Mouse (Mus musculus): ENCODE measurements around the gene Med13. TPM values are rescaled to one million over a fixed set of nuclear protein-coding genes. Genes with fewer than 3 reads are reported as not detected.

The Med13 gene
- polyA plus RNA-seq, 1 experiment from 2014 or later = 12.8 TPM

DNA sequence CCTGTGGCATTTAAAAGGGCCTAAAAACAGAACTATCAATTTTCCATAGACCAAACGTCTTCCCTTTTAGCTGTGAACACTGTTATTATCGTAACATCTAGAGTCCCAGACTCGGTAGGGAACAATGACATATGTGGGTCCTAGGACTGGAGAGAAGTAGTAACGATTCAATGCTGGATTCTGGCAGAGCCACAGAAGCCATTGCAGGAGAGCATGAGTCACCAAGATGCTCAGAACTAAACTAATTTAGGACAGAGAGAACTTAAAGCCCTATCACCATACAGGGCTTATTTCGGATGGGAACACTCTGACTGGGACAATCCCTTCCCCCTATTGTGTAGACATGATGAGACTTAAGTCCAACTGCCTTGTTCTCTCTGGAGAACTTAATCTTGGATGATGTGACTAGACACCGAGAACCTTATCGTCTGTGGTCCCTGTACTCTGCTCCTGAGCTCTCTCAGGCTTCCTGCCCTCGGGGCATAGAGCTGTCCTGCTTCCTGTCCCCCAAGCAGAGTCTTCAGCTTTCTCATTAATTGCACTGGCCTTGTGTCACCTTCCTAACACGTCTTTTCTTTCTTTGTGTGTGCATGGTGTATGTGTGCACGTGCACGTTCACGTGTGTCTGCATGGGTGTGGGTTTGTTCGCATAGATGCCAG lies 31.5 kb upstream of the Med13 start:
- no peaks in the 10 kb centered on the region for H3K27me3 ChIP-seq
- no peaks in the 10 kb centered on the region for H3K9me3 ChIP-seq
- no peak for ATAC-seq (replicated peaks)
- H3K27ac ChIP-seq (replicated peaks) = no peak overlapping the region
- H3K4me1 ChIP-seq = peaks cover 14% of the 10 kb centered on the region
- 84% methylated on average over 13 of the region's 13 CpGs for WGBS
- H3K4me3 ChIP-seq = no peak overlapping the region
- H3K36me3 ChIP-seq = no peaks in the 10 kb centered on the region
- H3K4me2 ChIP-seq (replicated peaks) = no peak overlapping the region
- no peak overlapping the region for H3K9ac ChIP-seq (replicated peaks)

DNA sequence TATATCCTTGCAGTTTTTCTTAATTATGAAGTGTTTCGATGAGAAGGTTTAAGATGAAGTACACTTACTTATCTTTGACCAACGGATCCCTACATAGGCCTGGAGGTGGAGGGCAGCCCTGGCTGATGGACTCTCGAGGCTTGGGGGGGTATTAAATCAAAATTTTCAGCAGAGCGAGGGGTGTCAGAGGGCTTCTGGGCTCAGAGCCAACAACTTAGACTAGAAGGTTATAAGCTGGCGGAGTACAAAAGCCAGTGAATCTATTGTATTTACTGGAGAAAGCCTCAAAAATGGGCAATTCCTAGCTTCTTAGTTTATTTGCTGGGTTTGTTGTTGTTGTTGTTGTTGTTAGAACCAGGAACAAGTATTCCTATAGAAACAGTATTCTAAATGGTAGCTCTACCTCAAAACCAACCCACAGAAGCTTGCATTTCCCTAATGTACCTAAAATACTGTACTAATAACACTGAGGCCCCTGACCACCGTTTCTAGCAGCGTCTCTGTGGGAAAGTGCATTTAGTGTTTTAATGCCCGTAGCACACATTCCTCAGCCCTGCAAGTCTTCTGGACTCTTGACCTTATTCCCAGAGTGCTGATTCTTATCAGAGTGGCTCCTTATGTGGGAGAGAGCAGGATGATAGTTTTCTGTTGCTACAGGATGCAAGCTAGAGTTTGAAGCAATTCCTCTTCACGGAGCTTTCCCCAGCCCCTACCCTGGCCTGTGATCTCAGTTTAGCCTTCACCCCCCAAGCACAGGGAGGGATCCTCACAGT lies 29.9 kb upstream of the Med13 start:
- Histone ChIP-seq H3K27ac (replicated peaks) (peak overlapping the region; percentile 88), H3K9ac (replicated peaks) (no peak overlapping the region), H3K4me3 (no peak overlapping the region), H3K4me2 (replicated peaks) (peak overlapping the region; percentile 9; the same call in 1 of the 2 replicates), H3K4me1 (peaks cover 14% of the 10 kb centered on the region), H3K9me3 (no peaks in the 10 kb centered on the region), H3K36me3 (no peaks in the 10 kb centered on the region), H3K27me3 (no peaks in the 10 kb centered on the region)
- 48% methylated on average over 9 of the region's 9 CpGs for WGBS
- ATAC-seq (replicated peaks) = 0 out of 2 replicates have a peak, but pooled peaks have one; percentile 16

DNA sequence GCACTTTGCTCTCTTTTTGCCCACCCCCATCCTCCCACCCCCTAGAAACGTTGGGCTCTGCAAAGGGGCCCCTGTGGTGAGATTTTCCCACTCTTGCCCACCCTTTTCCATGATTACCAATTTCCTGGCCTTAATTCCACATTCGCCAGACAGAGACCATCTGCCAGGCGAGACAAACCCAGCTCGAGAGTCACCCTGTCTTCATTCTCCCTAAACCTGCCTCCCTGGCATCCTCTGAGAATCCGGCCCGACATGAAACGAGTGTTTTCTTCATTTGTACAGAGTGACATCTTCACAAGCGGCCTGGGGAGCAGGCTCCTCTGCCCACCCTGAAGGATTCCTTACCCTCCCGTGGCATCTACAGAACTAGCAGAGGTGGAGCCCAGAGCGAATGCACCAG lies 29.2 kb upstream of the Med13 start:
- peak; percentile 53; the same call in 1 of the 2 replicates for ATAC-seq (replicated peaks)
- Histone ChIP-seq H3K36me3 (no peaks in the 10 kb centered on the region), H3K4me3 (no peak overlapping the region), H3K27me3 (no peaks in the 10 kb centered on the region), H3K27ac (replicated peaks) (peak overlapping the region; percentile 88), H3K4me1 (peaks cover 14% of the 10 kb centered on the region), H3K9ac (replicated peaks) (no peak overlapping the region), H3K4me2 (replicated peaks) (peak overlapping the region; percentile 9; the same call in 1 of the 2 replicates), H3K9me3 (no peaks in the 10 kb centered on the region)
- WGBS = 45% methylated on average over 10 of the region's 10 CpGs

DNA sequence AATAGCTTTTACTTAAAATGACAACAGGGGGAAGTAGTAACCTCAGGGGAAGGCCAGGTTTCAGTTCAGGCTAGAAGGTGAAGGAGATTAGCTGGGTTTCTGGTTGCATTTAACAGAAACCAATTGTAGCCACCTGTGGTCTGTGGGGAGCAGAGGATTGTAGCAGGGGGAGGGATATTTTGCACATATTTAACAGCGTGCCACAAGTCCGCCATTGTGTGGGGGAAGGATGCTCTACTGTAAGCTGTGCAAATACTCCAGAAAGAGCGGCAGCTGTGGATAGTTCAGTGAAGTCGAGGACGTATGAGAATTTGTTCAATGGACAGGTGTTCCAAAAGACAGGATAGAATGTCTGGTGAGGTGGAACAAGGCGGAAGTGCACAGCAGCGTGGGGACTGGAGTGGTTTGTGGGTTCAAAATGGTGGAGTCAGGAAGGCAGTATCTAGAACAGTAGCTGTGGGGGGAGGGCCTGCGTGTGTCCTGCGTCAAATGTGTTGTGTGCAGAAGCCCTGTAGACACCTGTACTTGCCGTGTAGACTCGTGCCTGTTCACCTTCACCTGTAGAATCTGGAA lies 28.4 kb upstream of the Med13 start:
- Histone ChIP-seq H3K4me1 (peaks cover 14% of the 10 kb centered on the region), H3K4me2 (replicated peaks) (no peak overlapping the region), H3K36me3 (no peaks in the 10 kb centered on the region), H3K9ac (replicated peaks) (no peak overlapping the region), H3K4me3 (no peak overlapping the region), H3K27me3 (no peaks in the 10 kb centered on the region), H3K27ac (replicated peaks) (no peak overlapping the region), H3K9me3 (no peaks in the 10 kb centered on the region)
- no peak for ATAC-seq (replicated peaks)
- WGBS = 91% methylated on average over 11 of the region's 11 CpGs

DNA sequence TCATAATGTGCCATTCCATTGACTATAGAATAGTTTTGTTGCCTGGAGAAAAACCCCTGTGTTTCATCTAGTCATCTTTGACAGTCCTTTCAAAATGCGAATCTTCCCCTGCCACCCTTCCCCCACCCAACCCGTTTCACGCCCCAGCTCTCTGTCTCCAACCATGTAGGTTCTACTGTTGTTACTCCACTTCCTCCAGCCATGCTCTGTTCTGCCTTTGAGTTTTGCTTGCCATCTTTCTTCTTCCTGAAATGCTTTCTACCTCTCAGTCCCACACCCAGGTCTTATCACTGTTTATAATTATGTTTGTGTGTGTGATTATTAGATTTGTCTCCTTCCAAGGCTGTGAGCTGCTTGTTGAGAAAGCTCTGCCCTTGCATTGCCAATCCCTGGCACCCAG lies 26.7 kb upstream of the Med13 start:
- 91% methylated on average over 3 of the region's 3 CpGs for WGBS
- peaks cover 17% of the 10 kb centered on the region for H3K4me1 ChIP-seq
- ATAC-seq (replicated peaks) = no peak
- H3K27me3 ChIP-seq = no peaks in the 10 kb centered on the region
- H3K9me3 ChIP-seq = no peaks in the 10 kb centered on the region
- no peak overlapping the region for H3K9ac ChIP-seq (replicated peaks)
- H3K27ac ChIP-seq (replicated peaks) = no peak overlapping the region
- no peaks in the 10 kb centered on the region for H3K36me3 ChIP-seq
- H3K4me3 ChIP-seq = no peak overlapping the region
- H3K4me2 ChIP-seq (replicated peaks) = no peak overlapping the region

DNA sequence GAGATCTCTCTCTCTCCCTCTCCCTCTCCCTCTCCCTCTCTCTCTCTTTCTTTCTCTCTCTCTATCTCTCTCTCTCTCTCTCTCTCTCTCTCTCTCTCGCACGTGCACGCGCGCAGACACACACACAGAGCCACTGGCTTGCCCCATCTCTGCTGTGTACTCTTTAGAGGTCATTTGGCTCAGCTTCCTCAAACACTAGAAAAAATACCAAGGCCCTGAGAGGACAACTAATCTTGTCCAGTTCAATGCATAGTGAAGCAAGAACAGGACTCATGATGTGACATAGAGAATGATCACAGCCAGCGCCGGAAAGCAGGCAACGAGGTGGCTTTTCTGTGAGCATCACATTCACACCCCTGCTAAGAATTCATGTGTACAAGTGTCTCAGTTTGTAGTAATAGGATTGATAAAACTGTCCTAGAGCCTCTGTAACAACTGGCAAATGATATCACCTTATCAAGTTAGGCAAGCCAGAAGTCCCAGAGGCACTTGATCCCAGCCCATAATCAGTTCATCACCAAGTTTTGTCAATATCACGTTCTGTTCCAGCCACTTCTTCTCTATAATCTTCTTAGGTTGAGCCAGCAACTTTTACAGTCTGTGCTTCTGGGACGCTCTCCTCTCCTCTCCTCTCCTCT lies 25.2 kb upstream of the Med13 start:
- H3K4me1 ChIP-seq = peaks cover 17% of the 10 kb centered on the region
- ATAC-seq (replicated peaks) = no peak
- WGBS = 89% methylated on average over 10 of the region's 10 CpGs

DNA sequence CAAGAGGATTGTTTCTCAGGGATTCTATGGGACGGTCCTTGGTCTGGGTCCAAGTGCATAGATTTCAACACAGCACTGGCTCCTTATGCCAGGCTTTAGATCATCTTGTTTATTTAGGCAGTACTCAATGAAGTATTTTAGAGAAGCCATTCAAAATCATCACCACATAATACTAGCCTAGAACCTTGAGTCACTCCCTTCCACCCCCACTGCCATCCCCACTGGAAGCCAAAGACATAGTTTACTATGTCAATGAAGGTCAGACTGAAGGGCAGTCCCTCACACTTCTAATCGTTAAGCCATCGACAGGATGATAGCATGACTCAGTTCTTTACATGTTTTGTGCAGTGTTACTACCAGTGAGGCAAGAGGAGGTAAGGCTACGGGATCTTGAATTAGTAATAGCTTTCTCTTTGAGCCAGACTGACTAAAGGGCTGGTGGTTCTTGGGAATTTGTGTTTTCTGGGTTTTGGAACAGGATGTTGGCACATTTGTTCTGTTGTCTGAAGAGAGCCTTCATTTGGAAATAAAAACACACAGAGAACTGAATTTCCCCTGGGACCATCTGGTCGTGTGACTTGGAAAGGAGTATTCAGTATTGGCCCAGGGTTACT lies 24.2 kb upstream of the Med13 start:
- Histone ChIP-seq H3K4me2 (replicated peaks) (no peak overlapping the region), H3K4me1 (peaks cover 7% of the 10 kb centered on the region), H3K9ac (replicated peaks) (no peak overlapping the region), H3K36me3 (no peaks in the 10 kb centered on the region), H3K27ac (replicated peaks) (no peak overlapping the region), H3K4me3 (no peak overlapping the region), H3K27me3 (no peaks in the 10 kb centered on the region), H3K9me3 (no peaks in the 10 kb centered on the region)
- whole genome bisulfite sequencing = 63% methylated on average over 5 of the region's 5 CpGs
- ATAC-seq (replicated peaks) = no peak

More for the DNA sequence above, 25.2 kb upstream of the Med13 start:
- Histone ChIP-seq H3K9ac (replicated peaks) (no peak overlapping the region), H3K9me3 (no peaks in the 10 kb centered on the region), H3K36me3 (no peaks in the 10 kb centered on the region), H3K4me2 (replicated peaks) (no peak overlapping the region), H3K4me3 (no peak overlapping the region), H3K27me3 (no peaks in the 10 kb centered on the region), H3K27ac (replicated peaks) (no peak overlapping the region)

DNA sequence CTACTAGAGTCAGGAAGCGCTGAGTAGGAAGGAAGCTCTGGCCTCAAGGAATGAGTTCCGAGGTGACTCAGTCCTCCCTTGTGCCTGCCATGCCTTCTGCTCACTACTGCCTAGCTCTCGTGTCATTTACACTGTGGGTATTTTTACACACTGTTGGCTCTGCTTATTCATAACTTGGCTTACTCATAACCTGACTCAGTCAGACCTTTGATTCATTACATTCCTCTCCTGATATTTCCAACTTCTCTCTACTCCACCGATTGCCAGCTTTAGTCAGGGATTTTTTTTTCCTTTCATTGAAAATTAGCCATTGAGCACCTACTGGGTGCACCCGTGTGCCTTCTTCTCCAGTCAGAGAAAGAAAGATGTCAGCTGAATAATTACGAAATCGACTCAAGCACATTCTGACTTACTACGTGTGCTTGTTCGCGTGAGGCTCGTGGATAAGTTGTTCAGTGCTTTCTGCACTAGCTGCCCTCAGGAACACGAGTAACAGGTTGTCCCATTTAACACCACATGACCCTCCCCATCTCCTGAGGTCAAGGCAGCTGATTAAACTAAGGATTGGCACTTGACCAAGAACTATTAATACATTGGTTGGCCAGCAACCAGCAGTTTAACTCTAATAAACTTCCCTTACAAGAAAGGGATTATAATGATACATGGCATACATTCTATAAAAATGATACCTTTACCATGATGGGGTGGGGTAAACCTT lies 23.3 kb upstream of the Med13 start:
- H3K9me3 ChIP-seq = no peaks in the 10 kb centered on the region
- H3K9ac ChIP-seq (replicated peaks) = no peak overlapping the region
- no peaks in the 10 kb centered on the region for H3K36me3 ChIP-seq
- H3K27me3 ChIP-seq = no peaks in the 10 kb centered on the region
- H3K4me1 ChIP-seq = peaks cover 3% of the 10 kb centered on the region; the same call in 1 of the 2 replicates
- no peak overlapping the region for H3K4me2 ChIP-seq (replicated peaks)
- no peak overlapping the region for H3K27ac ChIP-seq (replicated peaks)
- WGBS = 84% methylated on average over 12 of the region's 12 CpGs
- H3K4me3 ChIP-seq = no peak overlapping the region
- ATAC-seq (replicated peaks) = no peak

DNA sequence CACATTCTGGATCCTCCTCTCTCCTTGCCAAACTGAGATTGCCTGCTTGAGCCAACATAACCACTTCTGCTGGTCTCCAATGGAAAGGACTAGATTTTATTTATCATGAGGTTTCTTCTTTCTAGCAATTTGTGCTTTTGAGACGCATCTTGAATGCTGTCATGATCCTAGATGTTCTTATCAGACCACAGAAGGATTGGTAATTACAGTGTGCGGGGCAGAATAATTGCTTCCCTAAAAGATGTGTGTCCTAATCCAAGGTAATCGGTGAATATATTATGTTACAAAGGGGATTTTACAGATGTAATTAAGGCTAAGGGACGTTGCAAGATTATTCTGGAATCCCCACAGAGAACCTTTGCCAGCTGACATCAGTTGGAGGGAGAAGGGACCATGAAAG lies 21.6 kb upstream of the Med13 start:
- no peak for ATAC-seq (replicated peaks)
- H3K36me3 ChIP-seq = no peaks in the 10 kb centered on the region
- no peak overlapping the region for H3K9ac ChIP-seq (replicated peaks)
- WGBS = 38% methylated on average over 4 of the region's 4 CpGs
- H3K27me3 ChIP-seq = no peaks in the 10 kb centered on the region
- no peak overlapping the region for H3K4me3 ChIP-seq
- H3K4me2 ChIP-seq (replicated peaks) = no peak overlapping the region
- no peak overlapping the region for H3K27ac ChIP-seq (replicated peaks)
- H3K4me1 ChIP-seq = peaks cover 3% of the 10 kb centered on the region; the same call in 1 of the 2 replicates
- no peaks in the 10 kb centered on the region for H3K9me3 ChIP-seq

DNA sequence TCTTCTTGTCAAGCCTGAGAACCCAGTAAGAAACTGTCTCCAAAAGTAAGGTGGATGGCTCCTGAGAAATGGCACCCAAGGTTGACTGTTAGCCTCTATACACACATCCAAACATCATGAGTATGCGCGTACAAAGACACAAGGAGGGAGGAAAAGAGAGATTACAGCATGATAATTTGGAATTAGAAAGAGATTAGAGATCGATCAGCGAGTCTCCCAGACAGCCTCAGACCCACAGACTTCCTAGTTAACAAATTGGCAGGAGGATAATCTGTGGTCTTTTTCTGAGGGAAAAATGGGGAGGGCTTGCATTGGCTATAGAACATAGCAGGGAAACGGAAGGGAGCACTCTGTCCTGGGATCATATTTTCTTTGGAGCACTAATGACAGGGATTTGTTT lies 20.4 kb upstream of the Med13 start:
- no peak overlapping the region for H3K9ac ChIP-seq (replicated peaks)
- H3K9me3 ChIP-seq = no peaks in the 10 kb centered on the region
- peaks cover 3% of the 10 kb centered on the region; the same call in 1 of the 2 replicates for H3K4me1 ChIP-seq
- H3K4me3 ChIP-seq = no peak overlapping the region
- no peak overlapping the region for H3K27ac ChIP-seq (replicated peaks)
- H3K4me2 ChIP-seq (replicated peaks) = no peak overlapping the region
- H3K36me3 ChIP-seq = no peaks in the 10 kb centered on the region
- ATAC-seq (replicated peaks) = no peak
- no peaks in the 10 kb centered on the region for H3K27me3 ChIP-seq
- WGBS = 93% methylated on average over 5 of the region's 5 CpGs

DNA sequence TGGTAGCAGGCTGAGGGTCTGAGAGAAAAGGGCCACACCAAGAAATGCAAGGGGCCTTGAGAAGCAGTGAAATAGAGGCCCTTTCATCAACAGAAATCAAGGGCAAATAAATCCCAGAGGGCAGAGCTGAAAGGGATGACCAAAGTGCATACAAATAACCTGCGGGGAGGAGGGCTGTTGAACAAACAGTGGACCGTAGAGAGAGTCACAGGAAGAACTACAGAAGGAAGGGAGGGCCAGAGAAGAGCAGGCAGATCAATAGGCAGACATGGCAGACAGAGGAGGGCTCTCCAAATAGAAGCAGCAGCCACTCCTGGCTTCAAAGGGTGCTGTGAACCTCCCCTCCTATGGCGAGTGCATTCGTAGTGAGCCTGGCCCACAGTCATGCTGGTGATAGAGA lies 19.3 kb upstream of the Med13 start:
- no peaks in the 10 kb centered on the region for H3K27me3 ChIP-seq
- no peak overlapping the region for H3K9ac ChIP-seq (replicated peaks)
- no peak for ATAC-seq (replicated peaks)
- 84% methylated on average over 4 of the region's 4 CpGs for WGBS
- no peaks in the 10 kb centered on the region for H3K9me3 ChIP-seq
- H3K4me1 ChIP-seq = peaks cover 3% of the 10 kb centered on the region; the same call in 1 of the 2 replicates
- H3K36me3 ChIP-seq = no peaks in the 10 kb centered on the region
- H3K4me3 ChIP-seq = no peak overlapping the region
- no peak overlapping the region for H3K4me2 ChIP-seq (replicated peaks)
- H3K27ac ChIP-seq (replicated peaks) = no peak overlapping the region
